Mouse (Mus musculus): ENCODE results near the gene Sec14l1.

GRCm38 (mm10) chr11:117204606-117205005 lies 89.6 kb downstream of the Sec14l1 start:
- TF ChIP-seq CTCF (IDR thresholded peaks at IDR 0.05; ENCODE audit: extremely low read depth, insufficient read depth, low read length) (no peak), POLR2A (IDR thresholded peaks at IDR 0.05; ENCODE audit: extremely low read depth, insufficient read depth, low read length) (no peak)
